Mouse (Mus musculus): ENCODE measurements at regions not wholly inside any gene's neighbourhood (a gene's known extent, or its start where the extent isn't known, plus 50 kb on each side); places are given as distances from the start of the nearest gene placed in this dataset.

DNA sequence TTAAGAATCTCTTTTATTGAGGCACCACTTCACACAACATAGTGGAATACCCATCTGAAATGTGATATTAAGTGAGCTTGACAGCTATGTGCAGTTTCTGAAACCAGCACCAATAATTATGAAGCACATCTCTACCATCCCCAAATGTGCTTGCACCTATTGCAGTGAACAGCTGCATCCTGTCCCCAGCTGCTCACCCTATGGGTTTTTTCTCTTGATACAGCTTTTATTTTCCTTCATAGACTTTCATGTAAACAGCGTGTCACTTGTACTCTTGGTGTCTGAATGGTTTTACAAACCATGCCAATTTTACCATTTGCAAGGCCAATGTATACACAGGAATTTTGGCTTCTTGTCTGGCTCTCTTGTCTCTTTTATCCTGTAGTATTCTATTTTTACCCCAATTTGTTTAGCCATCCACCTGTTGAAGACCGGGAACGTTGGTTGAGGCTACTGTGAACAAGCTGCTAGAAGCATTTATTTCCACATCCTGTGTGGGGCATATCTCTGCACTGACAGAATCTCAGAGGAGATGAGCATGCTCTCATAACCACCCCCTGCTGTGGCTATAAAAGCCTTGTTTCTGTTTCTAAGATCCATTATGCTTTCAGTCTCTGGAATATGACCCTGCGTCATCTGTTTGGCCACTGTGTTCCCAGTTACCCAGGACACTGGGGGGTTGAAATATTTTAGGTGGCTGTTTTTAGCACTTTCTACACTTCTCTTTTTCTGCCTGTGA, 197.2 kb upstream of the Mmadhc start:
- Histone ChIP-seq H3K27me3 (no peaks in the 10 kb centered on the region), H3K4me1 (0 out of 2 replicates have a peak, but pooled peaks cover 8% of the 10 kb centered on the region), H3K4me3 (no peak overlapping the region), H3K36me3 (no peaks in the 10 kb centered on the region), H3K4me2 (no peak overlapping the region), H3K27ac (no peak overlapping the region), H3K9ac (no peak overlapping the region), H3K9me3 (no peaks in the 10 kb centered on the region)
- no peak for ATAC-seq (ENCODE audit: insufficient number of reproducible peaks, insufficient read depth, low FRiP score, low TSS enrichment, low read depth)
- WGBS: 79% methylated on average over 4 of the region's 4 CpGs

GRCm38 (mm10) chr2:50463799-50464198, 167.2 kb upstream of the Mmadhc start:
- Histone ChIP-seq H3K36me3 (no peaks in the 10 kb centered on the region), H3K9ac (no peak overlapping the region), H3K9me3 (peaks cover 10% of the 10 kb centered on the region; the same call in 1 of the 2 replicates), H3K4me2 (no peak overlapping the region), H3K27ac (no peak overlapping the region), H3K4me1 (no peaks in the 10 kb centered on the region), H3K4me3 (no peak overlapping the region), H3K27me3 (no peaks in the 10 kb centered on the region)
- 18% methylated on average over 4 of the region's 4 CpGs for WGBS
- ATAC-seq (ENCODE audit: insufficient number of reproducible peaks, insufficient read depth, low FRiP score, low TSS enrichment, low read depth): no peak

DNA sequence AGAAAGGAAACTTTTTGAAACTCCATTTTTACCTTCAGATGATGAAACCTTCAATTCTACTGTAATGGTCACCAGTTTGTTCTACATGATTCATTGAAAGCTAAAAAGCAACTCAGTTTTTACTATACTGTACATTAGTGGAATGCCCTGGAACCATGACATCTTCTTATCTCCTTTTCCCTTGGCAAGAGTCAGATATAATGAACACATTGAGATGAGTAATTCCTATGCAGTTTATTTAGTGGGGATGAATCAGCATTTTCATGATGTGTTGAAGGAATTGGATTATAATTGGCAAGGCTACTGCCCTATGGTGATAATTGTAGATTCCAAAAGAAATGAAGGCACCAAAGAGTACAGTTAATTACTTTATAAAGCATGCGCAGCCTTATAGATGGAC, 165.8 kb upstream of the Mmadhc start:
- H3K27me3 ChIP-seq: no peaks in the 10 kb centered on the region
- H3K4me3 ChIP-seq: no peak overlapping the region
- H3K36me3 ChIP-seq: no peaks in the 10 kb centered on the region
- H3K27ac ChIP-seq: no peak overlapping the region
- peaks cover 13% of the 10 kb centered on the region; the same call in 1 of the 2 replicates for H3K9me3 ChIP-seq
- 98% methylated on average over 1 of the region's 1 CpGs for WGBS
- H3K4me1 ChIP-seq: no peaks in the 10 kb centered on the region
- no peak overlapping the region for H3K9ac ChIP-seq
- ATAC-seq (ENCODE audit: insufficient number of reproducible peaks, insufficient read depth, low FRiP score, low TSS enrichment, low read depth): no peak
- no peak overlapping the region for H3K4me2 ChIP-seq

DNA sequence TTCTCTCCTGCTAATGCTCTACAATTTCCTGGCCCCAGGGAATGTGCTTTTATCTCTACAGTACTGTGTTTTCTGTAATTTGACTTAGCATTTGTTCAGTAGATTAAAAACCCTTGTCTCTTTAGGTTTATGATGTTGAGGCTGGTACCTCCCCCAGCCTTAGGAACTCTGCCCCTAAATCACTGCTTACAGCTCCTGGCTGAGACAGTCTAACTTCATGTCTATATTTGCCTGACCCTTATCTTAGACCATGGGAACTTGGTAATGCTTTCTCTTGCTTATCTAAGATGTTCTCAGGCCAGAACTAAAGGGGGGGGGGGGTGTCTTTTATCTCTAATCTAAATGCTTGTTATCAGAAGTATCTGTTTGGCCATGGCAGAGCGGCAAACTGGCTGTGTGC, 160.1 kb upstream of the Mmadhc start:
- Histone ChIP-seq H3K27me3 (no peaks in the 10 kb centered on the region), H3K27ac (no peak overlapping the region), H3K4me1 (0 out of 2 replicates have a peak, but pooled peaks cover 4% of the 10 kb centered on the region)

GRCm38 (mm10) chr2:50448117-50448516, 151.5 kb upstream of the Mmadhc start:
- H3K9me3 ChIP-seq: no peaks in the 10 kb centered on the region
- H3K9ac ChIP-seq: no peak overlapping the region
- no peak for ATAC-seq (ENCODE audit: insufficient number of reproducible peaks, insufficient read depth, low FRiP score, low TSS enrichment, low read depth)
- H3K4me3 ChIP-seq: no peak overlapping the region
- no peaks in the 10 kb centered on the region for H3K36me3 ChIP-seq
- H3K4me1 ChIP-seq: peaks cover 10% of the 10 kb centered on the region; the same call in 1 of the 2 replicates
- H3K4me2 ChIP-seq: no peak overlapping the region
- H3K27me3 ChIP-seq: no peaks in the 10 kb centered on the region
- no peak overlapping the region for H3K27ac ChIP-seq

More for the DNA sequence above, 160.1 kb upstream of the Mmadhc start:
- Histone ChIP-seq H3K36me3 (no peaks in the 10 kb centered on the region), H3K9me3 (peaks cover 13% of the 10 kb centered on the region; the same call in 1 of the 2 replicates), H3K4me3 (no peak overlapping the region), H3K9ac (no peak overlapping the region), H3K4me2 (no peak overlapping the region)
- no peak for ATAC-seq (ENCODE audit: insufficient number of reproducible peaks, insufficient read depth, low FRiP score, low TSS enrichment, low read depth)
- 72% methylated on average over 1 of the region's 1 CpGs for WGBS

- Histone ChIP-seq H3K27me3 (no peaks in the 10 kb centered on the region), H3K27ac (no peak overlapping the region), H3K4me3 (no peak overlapping the region), H3K4me2 (no peak overlapping the region), H3K4me1 (peaks cover 10% of the 10 kb centered on the region; the same call in 1 of the 2 replicates), H3K9ac (no peak overlapping the region), H3K9me3 (no peaks in the 10 kb centered on the region), H3K36me3 (no peaks in the 10 kb centered on the region)
- WGBS: 66% methylated on average over 2 of the region's 2 CpGs
- ATAC-seq (ENCODE audit: insufficient number of reproducible peaks, insufficient read depth, low FRiP score, low TSS enrichment, low read depth): no peak
These were observed 149.4 kb upstream of the Mmadhc start for GRCm38 (mm10) chr2:50445963-50446485.

GRCm38 (mm10) chr2:50440333-50440732, 143.7 kb upstream of the Mmadhc start:
- ATAC-seq (ENCODE audit: insufficient number of reproducible peaks, insufficient read depth, low FRiP score, low TSS enrichment, low read depth): no peak
- Histone ChIP-seq H3K9ac (no peak overlapping the region), H3K36me3 (no peaks in the 10 kb centered on the region), H3K4me3 (no peak overlapping the region), H3K9me3 (no peaks in the 10 kb centered on the region), H3K4me1 (peaks cover 8% of the 10 kb centered on the region; the same call in 1 of the 2 replicates), H3K27ac (no peak overlapping the region), H3K27me3 (no peaks in the 10 kb centered on the region), H3K4me2 (no peak overlapping the region)

DNA sequence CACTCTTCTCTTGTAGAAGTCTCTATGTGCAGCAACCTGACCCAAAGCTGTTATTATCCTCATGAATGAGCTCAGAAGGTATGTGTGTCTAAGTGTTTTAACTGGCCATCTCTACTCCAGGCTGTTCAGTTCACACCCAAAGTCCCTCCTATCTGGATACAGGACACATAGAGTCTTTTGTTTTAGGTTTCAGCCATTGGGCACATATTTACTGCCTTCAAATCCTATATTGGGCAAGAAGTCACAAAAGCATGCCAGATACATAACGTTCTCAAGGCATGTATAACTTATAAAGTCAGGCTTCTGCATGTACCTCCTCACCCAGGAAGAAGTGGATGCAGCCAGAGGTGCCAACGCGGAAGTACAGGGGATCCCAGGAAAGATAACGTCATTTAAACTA, 136.6 kb upstream of the Mmadhc start:
- 88% methylated on average over 4 of the region's 4 CpGs for WGBS
- no peaks in the 10 kb centered on the region for H3K4me1 ChIP-seq
- no peaks in the 10 kb centered on the region for H3K36me3 ChIP-seq
- H3K27ac ChIP-seq: no peak overlapping the region
- ATAC-seq (ENCODE audit: insufficient number of reproducible peaks, insufficient read depth, low FRiP score, low TSS enrichment, low read depth): no peak
- H3K4me2 ChIP-seq: no peak overlapping the region
- H3K9ac ChIP-seq: no peak overlapping the region
- H3K9me3 ChIP-seq: no peaks in the 10 kb centered on the region
- no peaks in the 10 kb centered on the region for H3K27me3 ChIP-seq
- H3K4me3 ChIP-seq: no peak overlapping the region

GRCm38 (mm10) chr2:50425151-50425550, 128.6 kb upstream of the Mmadhc start:
- Histone ChIP-seq H3K9me3 (no peaks in the 10 kb centered on the region), H3K4me3 (no peak overlapping the region), H3K27ac (no peak overlapping the region), H3K27me3 (no peaks in the 10 kb centered on the region), H3K4me2 (no peak overlapping the region), H3K9ac (no peak overlapping the region), H3K4me1 (peaks cover 6% of the 10 kb centered on the region), H3K36me3 (no peaks in the 10 kb centered on the region)
- ATAC-seq (ENCODE audit: insufficient number of reproducible peaks, insufficient read depth, low FRiP score, low TSS enrichment, low read depth): no peak
- 44% methylated on average over 3 of the region's 3 CpGs for WGBS

DNA sequence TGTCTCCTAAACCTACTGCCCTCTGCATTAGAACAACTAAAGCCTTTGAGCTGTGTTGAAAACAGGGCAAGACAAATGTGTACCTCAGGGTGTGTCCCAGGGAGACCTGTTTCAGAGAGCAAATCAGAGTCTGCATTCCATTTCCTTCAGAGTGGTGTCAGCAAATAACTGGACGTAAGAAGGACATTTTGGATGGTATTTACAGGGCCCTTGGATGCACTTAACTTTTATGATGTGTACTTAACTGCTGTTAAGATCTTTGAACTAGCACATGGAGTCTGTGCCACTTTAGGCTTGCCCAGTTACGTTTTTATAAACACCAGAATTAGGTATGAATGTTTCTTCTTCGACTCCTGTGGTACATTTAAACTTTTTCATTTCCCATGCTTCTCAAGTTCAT, 123.0 kb upstream of the Mmadhc start:
- WGBS: 50% methylated on average over 3 of the region's 3 CpGs
- Histone ChIP-seq H3K36me3 (no peaks in the 10 kb centered on the region), H3K9me3 (no peaks in the 10 kb centered on the region), H3K4me3 (no peak overlapping the region), H3K27ac (no peak overlapping the region), H3K4me2 (no peak overlapping the region), H3K27me3 (no peaks in the 10 kb centered on the region), H3K4me1 (no peaks in the 10 kb centered on the region), H3K9ac (no peak overlapping the region)
- no peak for ATAC-seq (ENCODE audit: insufficient number of reproducible peaks, insufficient read depth, low FRiP score, low TSS enrichment, low read depth)

GRCm38 (mm10) chr2:50417643-50418042, 121.0 kb upstream of the Mmadhc start:
- no peaks in the 10 kb centered on the region for H3K9me3 ChIP-seq
- H3K27me3 ChIP-seq: no peaks in the 10 kb centered on the region
- ATAC-seq (ENCODE audit: insufficient number of reproducible peaks, insufficient read depth, low FRiP score, low TSS enrichment, low read depth): no peak
- H3K9ac ChIP-seq: no peak overlapping the region
- no peak overlapping the region for H3K4me2 ChIP-seq
- H3K4me1 ChIP-seq: no peaks in the 10 kb centered on the region
- no peaks in the 10 kb centered on the region for H3K36me3 ChIP-seq
- H3K4me3 ChIP-seq: no peak overlapping the region
- no peak overlapping the region for H3K27ac ChIP-seq
- 80% methylated on average over 5 of the region's 5 CpGs for WGBS

- no peaks in the 10 kb centered on the region for H3K27me3 ChIP-seq
- no peaks in the 10 kb centered on the region for H3K36me3 ChIP-seq
- WGBS: 95% methylated on average over 5 of the region's 5 CpGs
- no peaks in the 10 kb centered on the region for H3K4me1 ChIP-seq
- no peaks in the 10 kb centered on the region for H3K9me3 ChIP-seq
- no peak overlapping the region for H3K4me2 ChIP-seq
- no peak for ATAC-seq (ENCODE audit: insufficient number of reproducible peaks, insufficient read depth, low FRiP score, low TSS enrichment, low read depth)
- H3K9ac ChIP-seq: no peak overlapping the region
- no peak overlapping the region for H3K27ac ChIP-seq
- no peak overlapping the region for H3K4me3 ChIP-seq
These were observed 120.5 kb upstream of the Mmadhc start for GRCm38 (mm10) chr2:50417135-50417534.

All from embryonic facial prominence, embryonic 13.5 days (tissue).